Mouse (Mus musculus): Measurements from ENCODE around the gene Cflar.
"Not testable (repeated sequence)": the region's sequence is repeated elsewhere in the genome, so short reads cannot be mapped to it uniquely, and the experiment has no call there.

Cflar gene

DNA sequence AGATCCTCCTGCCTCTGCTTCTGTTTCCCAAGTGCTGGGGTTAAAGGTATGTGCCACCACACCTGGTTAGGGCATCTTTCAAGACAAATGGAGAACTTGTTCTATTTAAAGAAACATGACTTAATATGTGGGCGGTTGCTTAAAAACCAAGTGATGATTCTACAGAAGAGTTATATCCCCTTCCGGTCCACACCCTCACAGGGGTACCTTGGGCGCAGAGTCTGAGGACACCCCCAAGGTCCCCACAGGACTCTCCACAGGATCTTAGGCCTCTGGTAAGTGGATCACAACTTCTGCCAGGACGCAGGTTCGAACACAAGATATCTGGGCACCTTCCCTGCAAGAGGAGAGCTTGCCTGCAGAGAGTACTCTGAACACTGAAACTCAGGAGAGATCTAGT is 64.1 kb downstream of the Cflar start:
- DNase-seq (ENCODE audit: low spot score) = no peak

DNA sequence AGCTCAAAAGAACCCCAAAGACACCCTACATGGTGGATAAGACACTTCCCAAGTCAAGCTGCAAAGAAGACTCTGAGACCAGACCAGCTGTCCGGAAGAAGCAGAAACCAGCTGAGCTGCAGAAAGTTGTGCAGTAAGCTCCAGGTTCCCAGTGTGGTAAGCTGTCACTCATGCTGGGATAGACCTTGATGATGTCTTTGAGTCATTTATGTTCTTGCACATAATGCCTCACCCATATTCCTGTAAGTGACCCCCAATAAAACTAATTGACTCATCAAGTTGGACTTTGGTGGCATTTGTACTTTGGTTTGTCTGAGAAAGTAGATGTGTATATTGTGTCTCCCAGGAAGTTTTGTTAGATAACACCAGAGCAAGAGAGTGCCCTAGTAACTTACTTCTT is 66.3 kb downstream of the Cflar start:
- DNase-seq (ENCODE audit: low spot score) = no peak

- DNase-seq (ENCODE audit: low spot score) = peak; percentile 31
These were observed 66.9 kb downstream of the Cflar start for GRCm38 (mm10) chr1:58778226-58778625.

GRCm38 (mm10) chr1:58786276-58786675 is 75.0 kb downstream of the Cflar start:
- no peak for DNase-seq (ENCODE audit: low spot score)

GRCm38 (mm10) chr1:58788410-58788809 is 77.1 kb downstream of the Cflar start:
- no peak for DNase-seq (ENCODE audit: low spot score)

DNA sequence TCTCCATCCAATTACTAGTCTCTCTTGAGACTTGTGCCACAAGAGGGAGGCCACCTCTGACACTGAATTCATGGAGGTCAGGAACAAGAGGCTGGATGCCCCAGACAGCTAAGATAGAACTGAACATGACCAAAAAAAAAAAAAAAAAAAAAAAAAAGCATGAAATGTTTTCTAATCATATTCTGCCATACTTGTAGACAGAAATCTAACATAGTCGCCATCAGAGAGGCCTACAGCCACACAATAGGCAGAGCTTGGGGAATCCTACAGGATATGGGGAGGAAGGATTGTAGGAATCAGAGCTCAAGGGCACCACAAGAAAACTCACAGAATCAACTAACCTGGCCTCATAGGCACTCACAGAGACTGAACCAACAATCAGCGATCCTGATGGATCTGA is 83.4 kb downstream of the Cflar start:
- no peak for DNase-seq (ENCODE audit: low spot score)

- peak; percentile 75 for DNase-seq (ENCODE audit: low spot score)
These were observed 84.2 kb downstream of the Cflar start, which contains the start of gene Casp8 for GRCm38 (mm10) chr1:58795291-58796058. Gene Casp8, plus strand, starts transcription at chr1:58795374.

DNA sequence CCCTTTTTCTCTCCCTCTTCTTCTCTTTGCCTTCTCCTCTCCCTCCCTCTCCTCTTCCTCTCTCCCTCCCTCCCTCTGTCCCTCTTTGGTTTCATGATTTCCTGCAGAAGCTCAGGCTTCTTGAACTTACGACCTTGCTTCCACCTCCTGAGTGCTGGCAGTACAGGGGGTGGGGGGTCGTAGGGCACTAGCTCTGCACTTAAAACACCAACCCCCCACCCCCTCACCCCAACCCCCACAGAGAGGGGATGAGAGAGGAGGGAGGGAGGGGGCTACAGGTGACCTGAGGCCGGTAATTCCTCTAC is 84.7 kb downstream of the Cflar start:
- no peak for DNase-seq (ENCODE audit: low spot score)

DNA sequence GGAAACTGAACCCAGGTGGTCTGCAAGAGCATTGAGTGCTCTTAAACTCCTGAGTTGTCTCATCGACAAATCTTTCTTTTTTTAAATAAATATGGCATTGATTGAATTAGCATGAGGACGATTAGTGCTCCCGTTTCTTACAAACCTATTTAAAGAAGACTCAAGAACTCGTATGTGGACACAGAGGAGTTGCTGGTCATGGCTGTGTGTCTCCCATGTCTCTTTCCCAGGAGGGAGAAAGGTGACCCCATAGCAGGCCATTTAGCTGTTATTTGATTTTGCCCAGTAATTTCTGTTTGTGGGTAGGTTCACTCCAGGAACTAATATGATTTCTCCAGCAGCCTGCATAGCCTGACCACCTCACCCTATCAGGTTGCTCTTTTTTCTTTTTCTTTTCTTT is 85.5 kb downstream of the Cflar start:
- DNase-seq (ENCODE audit: low spot score) = no peak

DNA sequence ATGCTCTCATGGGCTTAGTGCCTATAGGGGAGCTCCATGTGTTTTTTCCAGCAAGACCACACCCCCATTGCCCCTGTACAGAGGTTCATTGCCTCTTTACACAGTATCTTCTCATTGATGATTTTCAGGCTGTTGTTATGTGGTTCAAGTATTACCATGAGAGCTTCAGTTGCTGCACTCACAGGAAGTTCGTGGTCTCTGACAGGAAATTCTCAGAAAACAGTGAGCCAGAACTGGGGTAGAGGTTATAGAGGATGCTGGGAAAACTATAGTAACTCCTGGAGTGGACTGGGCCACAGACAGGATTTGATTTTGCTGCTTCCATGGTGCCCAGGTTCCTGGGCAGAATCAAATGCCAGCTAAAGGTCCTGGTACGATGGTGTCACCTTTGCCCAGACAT is 86.1 kb downstream of the Cflar start:
- peak; percentile 59 for DNase-seq (ENCODE audit: low spot score)

DNA sequence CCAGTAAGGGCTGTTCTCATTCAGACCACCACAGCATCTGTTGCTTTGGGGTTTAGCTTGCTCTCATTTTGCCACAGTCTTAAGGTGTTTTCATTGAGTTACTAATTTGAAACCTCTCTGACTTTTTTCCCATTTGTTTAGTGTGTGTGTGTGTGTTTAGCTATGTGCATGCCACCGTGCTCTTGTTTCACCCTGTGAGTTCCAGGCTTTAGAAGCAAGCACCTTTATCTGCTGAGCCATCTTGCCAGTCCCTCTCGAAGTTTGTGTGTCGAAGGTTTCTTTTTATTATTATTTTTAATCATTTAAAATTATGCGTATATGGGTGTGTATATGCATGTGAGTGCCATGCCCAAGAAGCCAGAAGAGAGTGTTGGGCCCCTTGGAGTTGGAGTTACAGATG is 87.6 kb downstream of the Cflar start:
- no peak for DNase-seq (ENCODE audit: low spot score)

DNA sequence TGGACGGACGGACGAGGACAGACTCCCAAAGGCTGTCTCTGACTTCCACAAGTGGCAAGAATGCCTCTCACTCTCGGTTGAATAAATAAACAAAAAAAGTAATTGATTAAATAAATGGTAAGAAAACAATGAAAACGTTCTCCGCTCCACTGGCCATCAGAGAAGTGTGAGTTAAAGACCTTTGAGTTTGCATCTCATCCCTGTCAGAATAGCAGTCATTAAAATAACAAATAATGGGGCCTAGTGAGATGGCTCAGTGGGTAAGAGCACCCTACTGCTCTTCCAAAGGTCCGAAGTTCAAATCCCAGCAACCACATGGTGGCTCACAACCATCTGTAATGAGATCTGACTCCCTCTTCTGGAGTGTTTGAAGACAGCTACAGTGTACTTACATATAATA is 89.3 kb downstream of the Cflar start:
- not testable (repeated sequence) for DNase-seq (ENCODE audit: low spot score)

DNA sequence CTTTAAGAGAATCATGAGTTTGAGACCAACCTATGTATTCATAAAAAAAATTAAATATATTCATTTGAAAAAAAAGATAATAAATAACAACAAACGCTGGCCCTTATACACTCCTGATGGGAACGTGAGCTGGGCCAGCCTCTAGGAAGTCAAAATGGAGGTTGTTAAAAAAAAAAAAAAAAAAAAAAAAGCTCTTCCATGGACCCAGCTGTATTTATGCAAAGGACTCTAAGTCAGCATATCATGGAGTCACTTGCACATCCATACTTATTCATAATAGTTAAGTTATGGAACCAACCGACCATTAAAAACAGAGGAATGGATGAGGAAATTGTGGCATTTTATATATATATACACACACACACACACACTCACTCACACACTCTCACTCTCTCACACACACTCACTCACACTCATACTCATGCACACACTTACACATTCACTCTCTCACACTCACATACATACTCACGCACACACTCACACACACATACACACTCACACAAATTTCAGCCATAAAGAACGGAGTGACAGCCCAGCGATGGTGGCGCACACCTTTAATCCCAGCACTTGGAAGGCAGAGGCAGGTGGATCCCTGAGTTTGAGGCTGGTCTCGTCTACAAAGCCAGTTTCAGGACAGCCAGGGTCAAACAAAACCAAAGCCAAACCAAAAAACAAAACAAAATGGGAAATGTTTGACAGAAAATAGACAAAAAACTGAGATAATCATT is 90.4 kb downstream of the Cflar start:
- DNase-seq (ENCODE audit: low spot score) = no peak

GRCm38 (mm10) chr1:58802322-58803273 is 91.3 kb downstream of the Cflar start:
- peak; percentile 80 for DNase-seq (ENCODE audit: low spot score)

GRCm38 (mm10) chr1:58803531-58803930 is 92.2 kb downstream of the Cflar start:
- no peak for DNase-seq (ENCODE audit: low spot score)

- peak; percentile 28 for DNase-seq (ENCODE audit: low spot score)
These were observed 95.3 kb downstream of the Cflar start for GRCm38 (mm10) chr1:58806651-58807050.

All from lung, postnatal 25 days (tissue).